Mouse (Mus musculus) neural tube, embryonic 12.5 days (tissue): ENCODE data around the gene Cd151. TPM values are rescaled to one million over a fixed set of nuclear protein-coding genes. Genes with fewer than 3 reads are reported as not detected.

Source experiments
- ATAC-seq: fragments of 200-750 bp; cut with Nextera tagmentation; 2 replicates; pipeline ENCODE4 v1.8.0; 2017; ENCODE audit warnings: low read depth, mild to moderate bottlenecking, moderate TSS enrichment, moderate library complexity; ENCODE audit not compliant: low FRiP score
- H3K27ac ChIP-seq: fragments of 300-500 bp; sonication (generic); 2 replicates; pipeline ENCODE4 v1.5.1; 2016
- H3K27me3 ChIP-seq: fragments of 300-500 bp; sonication (generic); replicated peaks from 2 replicates; pipeline ENCODE4 v1.6.1; 2016; ENCODE audit warnings: mild to moderate bottlenecking
- H3K36me3 ChIP-seq: fragments of 300-500 bp; sonication (generic); 2 replicates; pipeline ENCODE4 v1.6.1; 2016; ENCODE audit warnings: mild to moderate bottlenecking
- H3K4me1 ChIP-seq: fragments of 300-500 bp; sonication (generic); 2 replicates; pipeline ENCODE4 v1.6.1; 2016
- H3K4me2 ChIP-seq: fragments of 300-500 bp; sonication (generic); replicated peaks from 2 replicates; pipeline ENCODE4 v1.6.1; 2016; ENCODE audit warnings: mild to moderate bottlenecking
- H3K4me3 ChIP-seq: fragments of 300-500 bp; sonication (generic); 2 replicates; pipeline ENCODE4 v1.5.1; 2016
- H3K9ac ChIP-seq: fragments of 300-500 bp; sonication (generic); 2 replicates; pipeline ENCODE4 v1.6.1; 2016; ENCODE audit warnings: mild to moderate bottlenecking
- H3K9me3 ChIP-seq: fragments of 300-500 bp; sonication (generic); 2 replicates; pipeline ENCODE4 v1.6.1; 2016; ENCODE audit warnings: mild to moderate bottlenecking
- WGBS: fragments of 180-500 bp; shearing (Covaris S2); methylation state at CpG from one replicate; pipeline ENCODE4 v1.1.7; 2016; 5-methylcytosine and 5-hydroxymethylcytosine counted together
- polyA plus RNA-seq: library from polyadenylated mRNA; unstranded; fragments of >200 nt; fragmentation: Nextera tagmentation; extraction: Ambion mirVana; gene quantifications from 2 replicates; pipeline ENCODE4 v1.2.1, GENCODE M21; 2016

Gene Cd151
- polyA plus RNA-seq, 1 experiment from 2014 or later = 20.6 TPM

DNA sequence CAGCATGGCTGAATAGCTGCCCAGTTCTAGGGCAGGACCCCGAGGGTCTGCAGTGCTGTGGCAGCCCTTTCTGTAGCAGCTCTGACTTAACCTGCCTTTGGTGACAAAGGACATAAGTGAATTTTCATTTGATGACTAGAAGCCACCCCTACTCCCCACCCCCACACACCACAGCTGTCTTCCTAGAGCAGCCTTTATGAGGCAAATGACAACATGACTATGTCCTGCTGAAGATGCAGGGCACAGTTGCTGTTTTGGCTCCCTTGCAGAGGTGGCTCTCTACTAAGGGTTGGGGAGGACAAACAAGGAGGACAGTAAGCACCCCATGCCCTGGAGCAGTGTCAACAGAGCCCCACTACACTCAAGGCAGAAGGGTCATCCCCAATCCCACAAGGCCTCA lies 52.6 kb downstream of the Cd151 start:
- no peak overlapping the region for H3K9ac ChIP-seq
- no peak for ATAC-seq
- no peak overlapping the region for H3K4me3 ChIP-seq
- peaks cover 4% of the 10 kb centered on the region; the same call in 1 of the 2 replicates for H3K4me1 ChIP-seq
- H3K9me3 ChIP-seq = no peaks in the 10 kb centered on the region
- no peaks in the 10 kb centered on the region for H3K27me3 ChIP-seq
- H3K27ac ChIP-seq = no peak overlapping the region
- 86% methylated on average over 1 of the region's 1 CpGs for WGBS
- no peak overlapping the region for H3K4me2 ChIP-seq
- H3K36me3 ChIP-seq = peaks cover 38% of the 10 kb centered on the region

Other genes starting within 250 kb of the Cd151 start
- gene Phrf1, start 238.6 kb upstream of the Cd151 start, polyA plus RNA-seq = 88.0 and 92.7 TPM in 2 replicates
- gene Irf7, start 200.9 kb upstream of the Cd151 start, polyA plus RNA-seq = 1.0 and 1.7 TPM in 2 replicates
- gene Cdhr5, start 190.6 kb upstream of the Cd151 start, polyA plus RNA-seq = not detected in 2 replicates
- 4.5 and 7.1 TPM in 2 replicates for gene Sct, start 188.3 kb upstream of the Cd151 start, polyA plus RNA-seq
- gene Drd4, start 175.4 kb upstream of the Cd151 start, polyA plus RNA-seq = 0.82 and 0.94 TPM in 2 replicates
- 98.9 and 108 TPM in 2 replicates for gene Deaf1, start 139.7 kb upstream of the Cd151 start, polyA plus RNA-seq
- 60.9 and 62.5 TPM in 2 replicates for gene Tmem80, start 139.7 kb upstream of the Cd151 start, polyA plus RNA-seq
- 1.0 and 1.1 TPM in 2 replicates for gene Eps8l2, start 128.5 kb upstream of the Cd151 start, polyA plus RNA-seq
- 366 and 377 TPM in 2 replicates for gene Taldo1, start 75.2 kb upstream of the Cd151 start, polyA plus RNA-seq
- gene Gatd1, start 53.3 kb upstream of the Cd151 start, polyA plus RNA-seq = 50.5 and 51.5 TPM in 2 replicates
- gene Cend1, start 37.9 kb upstream of the Cd151 start, polyA plus RNA-seq = 44.4 and 55.1 TPM in 2 replicates
- 57.6 and 57.7 TPM in 2 replicates for gene Slc25a22, start 29.5 kb upstream of the Cd151 start, polyA plus RNA-seq
- 8.4 and 9.8 TPM in 2 replicates for gene Pidd1, start 23.4 kb upstream of the Cd151 start, polyA plus RNA-seq
- 803 and 881 TPM in 2 replicates for gene Rplp2, start 20.0 kb upstream of the Cd151 start, polyA plus RNA-seq
- gene Pnpla2, start 12.2 kb upstream of the Cd151 start, polyA plus RNA-seq = 15.8 and 16.5 TPM in 2 replicates
- gene Cracr2b, start 6.3 kb upstream of the Cd151 start, polyA plus RNA-seq = 6.7 and 7.6 TPM in 2 replicates
- 73.5 and 80.6 TPM in 2 replicates for gene Polr2l, start 7.7 kb downstream of the Cd151 start, polyA plus RNA-seq
- 34.2 and 37.1 TPM in 2 replicates for gene Tspan4, start 7.8 kb downstream of the Cd151 start, polyA plus RNA-seq
- gene Chid1, start 72.5 kb downstream of the Cd151 start, polyA plus RNA-seq = 31.7 and 33.7 TPM in 2 replicates
- 111 and 117 TPM in 2 replicates for gene Ap2a2, start 94.8 kb downstream of the Cd151 start, polyA plus RNA-seq
- gene Muc6, start 187.9 kb downstream of the Cd151 start, polyA plus RNA-seq = 0.20 and 0.23 TPM in 2 replicates
- 0.23 and 0.27 TPM in 2 replicates for gene Muc2, start 222.9 kb downstream of the Cd151 start, polyA plus RNA-seq